Mouse (Mus musculus) stomach, postnatal 0 days (tissue): ENCODE results near the gene Id4. TPM values are rescaled to one million over a fixed set of nuclear protein-coding genes. Genes with fewer than 3 reads are reported as not detected.

Experiments used
- ATAC-seq: fragments of 200-750 bp; cut with Nextera tagmentation; 2 replicates; pipeline ENCODE4 v1.8.0; 2017; ENCODE audit not compliant: low FRiP score, low TSS enrichment
- DNase-seq: peaks from one replicate; pipeline ENCODE4 v3.0.0-alpha.2; 2016; ENCODE audit warnings: low spot score
- H3K27ac ChIP-seq: fragments of 300-500 bp; sonication (generic); replicated peaks from 2 replicates; pipeline ENCODE4 v1.5.1; 2014; ENCODE audit warnings: mild to moderate bottlenecking, control low read depth
- H3K27me3 ChIP-seq: fragments of 300-500 bp; sonication (generic); 2 replicates; pipeline ENCODE4 v1.6.1; 2014; ENCODE audit warnings: low read length; ENCODE audit not compliant: control insufficient read depth, insufficient read depth
- H3K36me3 ChIP-seq: fragments of 300-500 bp; sonication (generic); 2 replicates; pipeline ENCODE4 v1.6.1; 2014; ENCODE audit warnings: low read length, mixed read lengths; ENCODE audit not compliant: control insufficient read depth, insufficient read depth
- H3K4me1 ChIP-seq: fragments of 300-500 bp; sonication (generic); replicated peaks from 2 replicates; pipeline ENCODE4 v1.6.1; 2014; ENCODE audit warnings: antibody characterized with exemption; ENCODE audit not compliant: control insufficient read depth, insufficient read depth
- H3K4me2 ChIP-seq: fragments of 300-500 bp; sonication (generic); replicated peaks from 2 replicates; pipeline ENCODE4 v1.6.1; 2014; ENCODE audit warnings: low read depth, mild to moderate bottlenecking, control low read depth, moderate library complexity
- H3K4me3 ChIP-seq: fragments of 300-500 bp; sonication (generic); 2 replicates; pipeline ENCODE4 v1.5.1; 2014; ENCODE audit warnings: low read depth, low read length, control low read depth
- H3K9ac ChIP-seq: fragments of 300-500 bp; sonication (generic); 2 replicates; pipeline ENCODE4 v1.6.1; 2014; ENCODE audit warnings: mild to moderate bottlenecking, low read length, control low read depth, mixed read lengths
- H3K9me3 ChIP-seq: fragments of 300-500 bp; sonication (generic); 2 replicates; pipeline ENCODE4 v1.6.1; 2016; ENCODE audit warnings: low read length; ENCODE audit not compliant: control insufficient read depth
- CTCF ChIP-seq: IDR thresholded peaks from 2 replicates; pipeline ENCODE4 v1.5.1; 2016; ENCODE audit warnings: antibody characterized with exemption, low read depth, mild to moderate bottlenecking, moderate library complexity
- EP300 ChIP-seq: optimal IDR thresholded peaks from 2 replicates; pipeline ENCODE3; 2016; ENCODE audit warnings: antibody characterized with exemption
- WGBS: fragments of 180-500 bp; shearing (Covaris S2); extraction: QIAGEN DNeasy Blood & Tissue Kit; methylation state at CpG from one replicate; pipeline ENCODE4 v1.1.7; 2014; 5-methylcytosine and 5-hydroxymethylcytosine counted together
- polyA plus RNA-seq: library from polyadenylated mRNA; unstranded; fragments of >200 nt; fragmentation: Nextera tagmentation; extraction: Ambion mirVana; gene quantifications from 2 replicates; pipeline ENCODE4 v1.2.1, GENCODE M21; 2015

The Id4 gene
- polyA plus RNA-seq, 1 experiment from 2014 or later, result 15.4 TPM

DNA sequence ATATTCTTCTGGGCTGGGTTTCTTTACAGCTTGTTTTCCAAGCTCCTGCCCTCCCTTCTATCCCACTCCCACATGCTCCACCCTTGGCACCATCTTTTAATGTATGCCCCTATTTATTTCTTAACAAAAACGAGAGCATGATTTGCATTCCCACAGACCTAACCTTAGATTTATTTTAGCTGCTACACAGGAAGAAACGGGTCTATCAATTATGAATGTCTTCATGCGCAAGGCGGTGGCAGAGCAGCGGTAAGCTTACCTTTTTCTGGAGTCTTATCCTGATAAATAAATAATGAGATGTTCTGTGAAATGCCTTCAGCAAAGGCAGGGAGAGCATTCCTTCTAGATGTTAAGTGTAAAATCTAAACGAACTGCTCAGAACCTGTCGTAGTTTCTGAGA lies 24.2 kb upstream of the Id4 start:
- Histone ChIP-seq H3K36me3 (no peaks in the 10 kb centered on the region), H3K9ac (no peak overlapping the region), H3K4me1 (no peaks in the 10 kb centered on the region), H3K4me3 (no peak overlapping the region), H3K9me3 (no peaks in the 10 kb centered on the region), H3K27me3 (no peaks in the 10 kb centered on the region), H3K4me2 (no peak overlapping the region), H3K27ac (no peak overlapping the region)
- ATAC-seq, result no peak
- DNase-seq, result no peak
- 62% methylated on average over 7 of the region's 7 CpGs for WGBS
- TF ChIP-seq CTCF, result no peak
- no peak for TF ChIP-seq EP300

DNA sequence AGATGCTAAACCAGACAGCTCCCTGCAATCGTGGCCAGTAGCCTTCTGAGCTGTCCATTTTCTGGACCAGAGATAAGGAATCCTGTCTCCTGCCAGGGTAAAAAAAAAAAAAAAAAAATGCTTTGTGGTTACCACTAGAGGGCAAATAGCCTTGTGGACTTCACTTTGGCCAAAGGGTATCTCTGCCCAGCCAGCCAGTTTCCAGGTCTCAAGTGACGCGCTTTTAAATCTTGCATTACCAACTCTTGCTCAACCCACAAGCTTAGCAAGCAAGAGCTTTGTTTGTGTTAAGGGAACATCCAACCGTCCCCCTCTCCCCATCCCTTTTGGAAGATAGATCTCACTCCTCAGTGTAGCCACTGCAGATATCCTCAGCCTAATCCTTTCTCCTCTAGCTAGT lies 23.5 kb upstream of the Id4 start:
- Histone ChIP-seq H3K4me3 (no peak overlapping the region), H3K27me3 (no peaks in the 10 kb centered on the region), H3K4me1 (no peaks in the 10 kb centered on the region), H3K36me3 (no peaks in the 10 kb centered on the region), H3K9me3 (no peaks in the 10 kb centered on the region), H3K4me2 (no peak overlapping the region), H3K27ac (no peak overlapping the region), H3K9ac (no peak overlapping the region)
- peak; percentile 38; the same call in 1 of the 2 replicates for ATAC-seq
- no peak for DNase-seq
- 19% methylated on average over 4 of the region's 4 CpGs for WGBS
- TF ChIP-seq EP300 (no peak), CTCF (peak; percentile 65)

GRCm38 (mm10) chr13:48245235-48246012 lies 15.6 kb upstream of the Id4 start:
- no peaks in the 10 kb centered on the region for H3K4me1 ChIP-seq
- ATAC-seq (no peak), DNase-seq (no peak)
- no peak overlapping the region for H3K4me3 ChIP-seq
- no peak overlapping the region for H3K27ac ChIP-seq
- H3K27me3 ChIP-seq, result no peaks in the 10 kb centered on the region
- H3K4me2 ChIP-seq, result no peak overlapping the region
- 50% methylated on average over 5 of the region's 5 CpGs for WGBS
- H3K9ac ChIP-seq, result no peak overlapping the region
- H3K9me3 ChIP-seq, result no peaks in the 10 kb centered on the region
- H3K36me3 ChIP-seq, result no peaks in the 10 kb centered on the region
- TF ChIP-seq EP300, result no peak
- TF ChIP-seq CTCF, result no peak

- no peaks in the 10 kb centered on the region for H3K9me3 ChIP-seq
- no peaks in the 10 kb centered on the region for H3K4me1 ChIP-seq
- no peaks in the 10 kb centered on the region for H3K27me3 ChIP-seq
- no peak overlapping the region for H3K9ac ChIP-seq
- WGBS, result 39% methylated on average over 2 of the region's 2 CpGs
- H3K4me3 ChIP-seq, result no peak overlapping the region
- ATAC-seq, result no peak
- H3K4me2 ChIP-seq, result no peak overlapping the region
- no peak for DNase-seq
- no peak overlapping the region for H3K27ac ChIP-seq
- TF ChIP-seq CTCF, result no peak
- no peak for TF ChIP-seq EP300
- no peaks in the 10 kb centered on the region for H3K36me3 ChIP-seq
Observed at GRCm38 (mm10) chr13:48252559-48252958, 8.5 kb upstream of the Id4 start.

DNA sequence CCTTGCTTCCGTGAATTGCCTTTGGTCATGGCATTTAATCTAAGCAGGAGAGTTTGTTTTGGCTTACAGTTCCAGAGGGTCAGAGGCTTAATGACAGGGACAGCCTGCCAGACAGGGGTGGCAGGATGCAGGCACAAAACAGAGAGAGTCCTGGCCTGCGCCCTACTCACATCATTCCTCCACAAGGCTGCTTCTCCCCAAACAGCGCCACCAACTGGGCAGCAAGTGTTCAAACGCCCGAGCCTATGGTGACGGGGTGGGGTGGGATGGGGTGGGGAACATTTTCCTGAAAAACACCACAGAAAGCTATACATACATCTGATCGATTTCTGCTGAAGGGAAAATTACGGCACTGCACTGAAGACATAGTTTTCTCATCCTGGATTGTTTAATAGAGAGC lies 6.0 kb upstream of the Id4 start:
- Histone ChIP-seq H3K27ac (no peak overlapping the region), H3K27me3 (no peaks in the 10 kb centered on the region), H3K9ac (no peak overlapping the region), H3K4me1 (no peaks in the 10 kb centered on the region), H3K4me3 (no peak overlapping the region), H3K4me2 (no peak overlapping the region), H3K9me3 (no peaks in the 10 kb centered on the region), H3K36me3 (no peaks in the 10 kb centered on the region)
- WGBS, result 87% methylated on average over 8 of the region's 8 CpGs
- DNase-seq, result no peak
- TF ChIP-seq EP300, result no peak
- TF ChIP-seq CTCF, result peak; percentile 16; the same call in 1 of the 2 replicates
- no peak for ATAC-seq
